Mouse (Mus musculus): ENCODE results near the gene Trim71. TPM values are rescaled to one million over a fixed set of nuclear protein-coding genes. Genes with fewer than 3 reads are reported as not detected.
"Not testable (repeated sequence)": the region's sequence is repeated elsewhere in the genome, so short reads cannot be mapped to it uniquely, and the experiment has no call there.

Gene Trim71
- polyA plus RNA-seq, 1 experiment: not detected

DNA sequence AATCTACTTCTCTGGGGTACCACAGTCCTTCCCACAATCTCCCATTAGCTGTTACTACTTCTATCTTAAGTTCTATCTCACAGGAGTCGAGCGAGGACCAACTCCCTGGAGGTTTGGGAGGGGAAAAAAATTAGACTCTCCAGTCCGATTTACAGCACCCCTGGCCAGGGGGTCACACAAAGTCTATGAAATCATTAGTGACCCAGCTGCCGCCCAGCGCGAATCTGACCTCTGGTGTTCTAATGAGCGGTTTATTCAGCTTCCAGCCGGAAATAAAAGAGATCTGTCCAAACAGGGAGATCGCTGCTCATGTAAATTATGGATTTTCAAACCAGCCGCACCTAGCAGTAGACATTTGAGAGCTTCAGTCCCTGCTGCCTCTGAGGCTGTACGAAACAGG lies 32.9 kb downstream of the Trim71 start:
- 61% methylated on average over 11 of the region's 11 CpGs for WGBS
- DNase-seq (ENCODE audit: low read depth, low spot score): no peak

DNA sequence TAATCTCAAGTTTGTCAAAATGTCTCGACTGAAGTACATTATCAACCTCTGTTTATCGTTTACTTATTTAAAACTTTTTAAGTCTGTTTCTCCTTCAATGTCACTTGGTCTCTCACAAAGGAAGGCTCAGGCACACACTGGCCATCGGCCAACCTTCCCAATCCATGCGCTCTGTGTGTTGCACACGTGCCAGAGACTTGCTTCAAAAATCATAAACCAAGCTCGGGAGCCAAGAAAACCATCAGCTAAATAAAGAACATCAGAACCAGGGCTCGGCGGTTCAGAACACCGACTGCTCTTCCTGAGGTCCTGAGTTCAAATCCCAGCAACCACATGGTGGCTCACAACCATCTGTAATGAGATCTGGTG lies 35.5 kb downstream of the Trim71 start:
- DNase-seq (ENCODE audit: low read depth, low spot score): no peak

DNA sequence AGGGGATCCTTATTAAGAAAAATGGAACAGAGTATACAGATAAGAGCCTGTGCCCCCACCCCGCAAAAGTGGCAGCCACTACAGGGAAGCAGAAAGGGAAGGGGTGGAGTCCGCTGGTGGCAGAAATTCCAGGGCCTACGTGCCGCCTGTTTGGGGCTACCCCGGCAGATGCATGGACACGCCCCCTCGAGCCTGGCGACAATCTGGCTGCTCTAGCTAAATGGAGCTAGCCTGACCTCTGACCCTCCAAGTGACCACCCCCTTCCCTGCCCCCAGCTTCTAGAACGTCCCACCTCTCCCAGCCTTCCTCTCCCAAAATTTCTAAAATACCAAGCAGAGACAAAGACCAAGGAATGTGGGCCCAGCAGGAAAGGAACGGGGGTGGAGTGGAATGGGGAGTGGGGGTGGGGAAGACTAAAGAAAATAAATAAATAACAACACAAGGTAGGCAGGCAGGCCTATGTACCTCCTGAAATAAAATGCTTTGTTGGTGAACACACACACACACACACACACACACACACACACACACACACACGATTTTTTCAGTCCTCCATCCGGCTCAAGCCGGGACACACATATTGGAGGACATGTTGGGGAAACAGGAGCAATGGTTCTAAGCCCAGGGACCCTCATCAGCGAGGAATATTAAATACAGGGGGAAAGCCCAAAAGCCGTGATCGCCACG lies 36.0 kb downstream of the Trim71 start:
- WGBS: 42% methylated on average over 17 of the region's 17 CpGs
- DNase-seq (ENCODE audit: low read depth, low spot score): no peak

More for the DNA sequence above, 35.5 kb downstream of the Trim71 start:
- WGBS: 38% methylated on average over 9 of the region's 9 CpGs

DNA sequence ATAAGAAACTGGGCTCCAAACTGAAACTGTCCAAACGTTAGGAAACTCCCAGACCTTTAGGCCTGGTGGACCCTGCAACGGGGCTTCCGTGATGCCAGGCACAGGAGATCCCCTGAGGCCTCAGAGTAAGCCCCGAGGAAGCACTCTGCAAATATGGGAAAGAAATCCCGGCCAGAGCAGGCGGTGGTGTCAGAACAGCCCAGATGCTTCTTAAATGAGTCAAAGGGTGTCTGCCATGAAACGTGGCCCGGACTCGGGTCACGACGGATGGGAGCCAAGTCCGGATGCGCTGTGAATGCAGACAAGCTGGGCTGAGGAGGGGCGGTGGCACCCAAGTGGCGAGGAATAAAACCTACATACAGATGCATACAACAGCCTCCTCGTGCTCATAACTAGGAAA lies 37.1 kb downstream of the Trim71 start:
- no peak for DNase-seq (ENCODE audit: low read depth, low spot score)
- WGBS: 8% methylated on average over 16 of the region's 16 CpGs

DNA sequence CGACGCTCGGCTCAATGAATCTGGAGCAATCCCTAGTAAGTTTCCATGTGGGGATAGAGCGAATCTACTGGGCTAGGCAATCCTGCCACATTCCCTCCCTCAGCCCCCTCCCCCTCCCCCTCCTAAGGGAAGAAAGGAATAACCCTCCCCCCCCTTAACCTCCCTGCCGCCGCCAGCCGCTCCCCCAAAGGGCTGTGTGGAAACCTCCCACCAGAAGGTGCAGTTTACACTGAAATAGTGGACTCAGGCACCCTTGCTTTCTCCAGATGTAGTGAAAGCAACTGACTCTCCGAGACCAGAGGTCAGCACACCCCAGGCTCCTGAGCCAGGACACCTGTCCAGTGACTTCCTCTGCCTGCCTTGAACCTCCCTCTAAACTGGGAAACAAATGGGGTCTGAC lies 37.6 kb downstream of the Trim71 start:
- DNase-seq (ENCODE audit: low read depth, low spot score): no peak
- WGBS: 52% methylated on average over 8 of the region's 8 CpGs

DNA sequence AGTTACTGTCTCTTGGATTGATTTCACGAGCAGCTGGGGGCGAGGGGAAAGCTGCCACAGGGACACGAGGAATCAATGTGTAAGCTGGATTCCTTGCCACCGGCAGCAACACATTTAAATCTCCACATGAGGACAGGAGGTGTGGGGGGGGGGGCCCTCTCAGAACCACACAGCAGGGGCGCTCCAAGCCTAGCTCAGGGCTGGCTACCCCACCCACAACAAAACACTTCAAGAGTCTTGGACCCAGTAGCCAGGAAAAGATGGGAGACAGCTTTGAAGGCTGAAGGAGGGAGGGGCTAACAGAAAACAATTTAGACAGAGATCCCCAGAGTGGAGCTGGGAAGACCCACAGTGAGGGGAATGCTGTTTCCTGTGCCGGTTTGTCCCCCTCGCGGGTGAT lies 38.3 kb downstream of the Trim71 start:
- 53% methylated on average over 8 of the region's 8 CpGs for WGBS
- no peak for DNase-seq (ENCODE audit: low read depth, low spot score)

DNA sequence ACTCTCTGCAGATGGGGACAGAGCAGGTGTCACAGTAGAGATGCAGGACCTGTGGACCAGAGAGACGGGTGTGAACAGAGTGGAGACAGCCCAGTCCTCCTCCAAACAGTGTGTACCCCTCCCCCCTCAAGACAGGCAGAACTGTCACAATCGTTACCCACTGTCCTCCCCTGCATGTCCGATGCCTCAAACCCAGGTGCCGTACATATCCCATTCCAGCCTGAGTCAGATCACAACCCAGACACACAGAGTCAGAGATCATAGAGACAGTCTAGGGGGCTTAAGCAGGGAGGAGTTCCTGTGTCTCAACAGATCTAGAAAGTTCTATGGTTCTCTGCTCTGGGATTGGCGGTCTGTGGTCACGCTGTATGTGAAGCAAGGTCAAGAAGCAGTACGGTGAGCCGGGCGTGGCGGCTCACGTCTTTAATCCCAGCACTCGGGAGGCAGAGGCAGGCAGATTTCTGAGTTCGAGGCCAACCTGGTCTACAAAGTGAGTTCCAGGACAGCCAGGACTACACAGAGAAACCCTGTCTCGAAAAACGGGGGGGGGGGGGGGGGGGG lies 39.0 kb downstream of the Trim71 start:
- 77% methylated on average over 15 of the region's 15 CpGs for WGBS
- no peak for DNase-seq (ENCODE audit: low read depth, low spot score)

DNA sequence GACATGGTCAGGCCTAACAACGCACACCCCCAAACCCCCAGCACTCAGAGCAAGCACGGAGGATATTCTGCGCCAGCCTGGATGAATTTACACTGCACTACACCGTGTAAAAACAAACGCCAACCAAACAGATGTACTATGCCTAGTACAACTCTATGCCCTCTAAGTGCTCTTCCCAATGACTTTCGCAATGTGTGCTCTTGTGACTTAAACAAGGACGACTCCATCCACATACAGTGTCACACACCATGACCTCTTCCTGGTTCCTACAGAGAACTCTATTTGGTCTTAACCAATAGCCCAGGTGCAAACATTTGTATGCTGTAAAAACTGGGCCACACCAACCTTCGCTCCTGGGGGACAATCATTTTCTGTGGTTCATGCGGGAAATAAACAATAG lies 41.7 kb downstream of the Trim71 start:
- 50% methylated on average over 9 of the region's 9 CpGs for WGBS
- DNase-seq (ENCODE audit: low read depth, low spot score): no peak

DNA sequence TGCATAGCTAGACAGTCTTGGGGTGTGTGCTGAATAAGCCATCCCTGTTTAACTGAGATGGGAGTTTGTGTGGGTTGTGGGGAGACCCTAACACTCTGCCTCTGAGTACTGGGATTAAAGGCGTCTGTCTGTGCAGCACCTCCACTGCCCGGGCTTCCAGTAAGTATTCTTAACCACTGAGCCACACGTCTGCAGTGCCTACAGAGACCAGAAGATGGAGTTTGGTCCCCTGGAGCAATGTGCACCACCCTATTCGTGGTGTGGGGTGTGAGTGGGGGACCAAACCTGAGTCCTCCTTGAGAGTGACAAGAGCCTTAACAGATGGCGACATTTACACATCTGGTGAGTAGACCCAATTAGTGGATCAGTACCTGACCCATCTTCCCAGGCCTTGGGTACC lies 42.1 kb downstream of the Trim71 start:
- WGBS: 63% methylated on average over 5 of the region's 5 CpGs
- DNase-seq (ENCODE audit: low read depth, low spot score): no peak

DNA sequence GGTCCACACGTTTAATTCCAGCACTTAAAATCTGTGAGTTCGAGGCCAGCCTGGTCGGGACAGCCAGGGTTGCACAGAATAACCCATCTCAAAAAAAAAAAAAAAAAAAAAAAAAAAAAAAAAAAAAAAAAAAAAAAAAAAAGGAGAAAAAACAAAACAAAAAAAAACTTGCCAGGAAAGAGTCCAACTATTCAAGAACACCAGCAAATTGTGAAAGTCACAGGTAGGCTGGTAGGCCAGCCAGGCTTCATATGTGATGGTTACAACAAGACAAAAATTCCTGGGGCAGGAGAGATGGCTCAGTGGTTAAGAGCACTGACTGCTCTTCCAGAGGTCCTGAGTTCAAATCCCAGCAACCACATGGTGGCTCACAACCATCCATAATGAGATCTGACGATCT lies 43.6 kb downstream of the Trim71 start:
- DNase-seq (ENCODE audit: low read depth, low spot score): not testable (repeated sequence)
- WGBS: 74% methylated on average over 4 of the region's 4 CpGs

DNA sequence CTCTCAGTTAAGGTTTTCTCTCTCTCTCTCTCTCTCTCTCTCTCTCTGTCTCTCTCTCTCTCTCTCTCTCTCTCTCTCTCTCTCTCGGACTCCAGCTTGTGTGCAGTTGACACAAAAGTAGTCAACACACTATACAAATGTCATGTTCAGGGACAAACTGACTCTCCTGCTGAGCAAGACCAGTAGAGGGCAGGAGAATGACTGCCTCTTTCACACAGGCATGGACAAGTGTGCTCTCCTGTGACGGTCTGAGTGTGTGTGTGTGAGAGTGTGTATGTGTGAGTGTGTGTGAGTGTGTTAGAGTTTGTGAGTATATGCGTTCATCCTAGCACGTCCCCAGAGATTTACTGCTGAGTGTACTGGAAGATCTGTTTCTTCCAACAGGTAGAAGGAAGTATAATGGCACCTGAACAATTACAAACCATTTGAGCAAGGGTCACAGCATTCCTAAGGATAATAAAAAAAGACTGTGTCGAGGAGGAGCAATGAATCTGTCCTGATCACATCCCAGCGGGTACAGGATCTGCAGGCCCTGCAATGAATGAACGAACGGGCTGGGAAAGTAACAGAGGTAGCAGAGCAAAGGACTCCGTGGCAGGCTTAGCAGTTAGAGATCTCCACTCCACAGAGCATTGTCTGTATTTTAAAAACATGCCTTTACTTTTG lies 45.2 kb downstream of the Trim71 start:
- WGBS: 28% methylated on average over 9 of the region's 9 CpGs
- peak; percentile 18 for DNase-seq (ENCODE audit: low read depth, low spot score)

DNA sequence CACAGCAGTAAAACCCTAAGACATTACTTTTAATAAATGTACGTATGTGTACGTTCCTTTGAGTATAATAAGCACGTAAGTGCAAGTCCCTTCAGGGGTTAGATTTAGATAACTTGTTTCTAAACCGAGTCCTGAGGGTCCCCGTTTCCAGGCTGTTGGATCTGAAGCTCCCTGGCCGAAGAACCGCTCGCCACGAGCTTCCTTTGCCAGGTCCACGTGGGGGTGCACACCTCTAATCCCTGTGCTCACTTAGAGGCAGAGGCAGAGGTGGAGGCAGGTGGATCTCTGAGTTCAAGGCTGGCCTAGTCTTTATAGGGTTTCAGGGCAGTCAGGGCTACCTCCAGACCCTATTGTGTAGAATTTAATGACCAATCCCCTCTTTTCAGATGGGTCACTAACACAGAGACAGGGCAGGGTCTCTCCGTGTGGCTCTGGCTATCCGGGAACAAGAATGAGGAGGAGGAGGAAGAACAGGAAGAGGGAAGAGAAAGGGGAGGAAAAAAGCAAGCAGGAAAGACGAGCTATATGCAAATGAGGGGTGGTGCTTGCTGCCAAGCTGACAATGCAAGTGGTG lies 46.2 kb downstream of the Trim71 start:
- no peak for DNase-seq (ENCODE audit: low read depth, low spot score)
- WGBS: 67% methylated on average over 13 of the region's 13 CpGs

DNA sequence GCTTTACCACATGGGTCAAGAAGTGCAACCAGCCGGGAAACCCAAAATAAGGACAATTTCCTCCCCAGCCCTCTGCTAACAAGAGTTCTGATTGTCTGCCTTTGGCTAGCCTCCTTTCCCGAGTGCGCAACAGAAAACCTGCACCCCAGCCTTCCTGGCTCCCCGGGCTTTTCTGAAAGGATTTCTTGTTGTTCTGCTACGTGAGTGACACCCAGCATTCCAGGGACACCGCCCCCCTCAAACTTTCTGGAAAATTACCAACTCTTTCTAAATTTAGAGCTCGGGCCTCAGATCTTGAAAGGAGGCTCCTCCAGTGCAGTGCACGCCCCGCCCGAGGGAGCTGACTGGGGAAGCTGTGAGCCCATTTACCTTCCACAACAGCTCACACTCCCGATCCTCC lies 48.8 kb downstream of the Trim71 start, which contains the start of gene C130032M10Rik:
Gene C130032M10Rik (plus strand): TSS at position 334 of the 400 bp plus-strand sequence.
- DNase-seq (ENCODE audit: low read depth, low spot score): no peak
- WGBS: 40% methylated on average over 11 of the region's 11 CpGs

DNA sequence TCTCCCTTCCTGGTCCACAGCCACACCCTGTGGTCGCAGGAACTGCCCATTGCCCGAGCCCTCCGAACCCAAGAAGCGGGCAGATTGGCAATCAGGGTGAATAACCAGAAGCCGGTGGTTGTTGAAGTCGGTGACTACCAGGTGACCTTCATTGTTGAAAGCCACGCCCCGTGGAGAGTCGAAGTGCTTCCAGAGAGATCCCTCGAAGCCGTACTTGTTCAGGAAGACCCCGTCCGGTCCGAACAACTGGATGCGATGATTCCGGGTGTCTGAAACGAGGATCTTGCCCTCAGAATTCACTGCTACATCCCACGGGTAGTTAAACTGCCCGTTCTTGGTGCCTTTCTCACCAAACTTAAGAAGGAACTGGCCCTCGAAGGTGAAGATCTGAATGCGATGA lies 51.3 kb downstream of the Trim71 start:
- WGBS: 98% methylated on average over 21 of the region's 21 CpGs
- DNase-seq (ENCODE audit: low read depth, low spot score): no peak

DNA sequence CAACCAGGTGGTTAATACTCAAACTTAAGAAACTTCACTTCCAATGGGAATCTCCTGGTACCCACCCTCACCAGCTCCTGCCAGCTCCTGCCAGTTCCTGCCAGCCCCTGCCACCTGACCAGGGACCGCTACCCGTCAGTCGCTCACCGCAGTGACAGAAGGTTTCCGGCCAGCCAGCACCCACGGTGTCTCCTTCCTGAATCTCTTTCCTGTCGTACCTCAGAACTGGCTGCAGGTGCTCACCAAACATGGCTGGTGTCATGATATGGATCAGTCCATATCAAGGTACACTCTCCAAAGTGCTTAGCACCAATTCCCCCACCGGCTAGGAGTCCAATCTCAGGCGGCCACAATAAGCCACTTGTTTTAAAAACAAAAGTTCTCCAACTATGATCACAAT lies 54.4 kb downstream of the Trim71 start:
- 90% methylated on average over 9 of the region's 9 CpGs for WGBS
- no peak for DNase-seq (ENCODE audit: low read depth, low spot score)

DNA sequence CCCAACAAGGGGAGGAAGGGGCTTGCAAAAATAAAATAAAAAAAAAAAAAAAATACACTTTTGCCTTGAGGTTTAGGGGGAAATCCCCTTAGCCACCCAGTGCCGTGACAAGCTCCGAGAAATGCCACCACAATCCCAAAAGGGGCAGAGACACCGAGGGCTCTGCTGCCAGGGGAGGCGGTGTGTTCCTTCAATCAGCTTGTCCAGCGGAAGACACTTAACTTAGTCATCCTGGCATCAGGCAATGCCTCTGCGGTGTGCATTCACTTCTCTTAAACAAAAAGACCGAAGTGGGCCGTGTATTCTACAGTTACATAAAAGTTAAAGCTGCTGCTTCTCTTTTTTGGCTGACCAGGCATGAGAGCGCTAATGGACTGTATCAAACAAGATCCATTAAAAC lies 56.7 kb downstream of the Trim71 start:
- WGBS: 84% methylated on average over 9 of the region's 9 CpGs
- no peak for DNase-seq (ENCODE audit: low read depth, low spot score)

DNA sequence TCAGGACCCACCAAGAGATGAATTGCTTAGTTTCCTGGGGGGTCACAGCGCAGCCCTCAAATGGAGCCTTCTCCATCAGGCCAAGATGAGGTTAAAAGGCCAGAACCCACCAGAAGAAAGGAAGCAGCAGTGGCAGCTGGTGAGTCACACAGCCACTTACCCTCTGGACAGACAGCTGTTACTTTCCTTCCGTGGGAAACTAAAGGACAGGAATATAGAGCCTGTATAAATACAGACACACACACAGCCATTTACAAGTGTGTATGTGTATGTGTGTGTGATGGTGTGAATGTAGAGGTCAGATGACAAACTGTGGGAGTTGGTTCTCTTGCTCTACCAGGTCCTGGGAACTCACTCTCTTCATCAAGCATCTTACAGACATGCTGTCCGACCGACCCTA lies 57.6 kb downstream of the Trim71 start:
- no peak for DNase-seq (ENCODE audit: low read depth, low spot score)
- 62% methylated on average over 4 of the region's 4 CpGs for WGBS

DNA sequence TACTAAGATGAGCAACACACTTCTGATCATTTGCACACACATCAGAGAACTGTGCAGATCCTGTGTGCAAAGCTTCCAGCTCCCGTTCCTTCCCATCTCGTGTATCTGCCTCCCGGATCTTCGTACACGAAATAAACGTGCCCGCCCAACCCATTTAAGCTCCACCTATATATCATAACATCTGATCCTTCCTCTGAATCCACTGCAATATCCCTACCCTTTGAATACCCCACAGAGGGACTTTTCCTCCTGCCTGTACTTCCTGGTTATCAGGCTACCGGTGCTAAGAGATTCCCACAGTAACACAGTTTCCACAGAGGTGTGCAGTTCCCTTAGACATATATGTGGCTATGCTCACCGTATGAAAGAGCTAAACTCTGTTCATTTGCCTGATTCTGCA lies 59.4 kb downstream of the Trim71 start, which contains the start of gene Ccr4:
Gene Ccr4 (minus strand): TSS at position 101 of the 400 bp plus-strand sequence.
- no peak for DNase-seq (ENCODE audit: low read depth, low spot score)
- 35% methylated on average over 9 of the region's 9 CpGs for WGBS

DNA sequence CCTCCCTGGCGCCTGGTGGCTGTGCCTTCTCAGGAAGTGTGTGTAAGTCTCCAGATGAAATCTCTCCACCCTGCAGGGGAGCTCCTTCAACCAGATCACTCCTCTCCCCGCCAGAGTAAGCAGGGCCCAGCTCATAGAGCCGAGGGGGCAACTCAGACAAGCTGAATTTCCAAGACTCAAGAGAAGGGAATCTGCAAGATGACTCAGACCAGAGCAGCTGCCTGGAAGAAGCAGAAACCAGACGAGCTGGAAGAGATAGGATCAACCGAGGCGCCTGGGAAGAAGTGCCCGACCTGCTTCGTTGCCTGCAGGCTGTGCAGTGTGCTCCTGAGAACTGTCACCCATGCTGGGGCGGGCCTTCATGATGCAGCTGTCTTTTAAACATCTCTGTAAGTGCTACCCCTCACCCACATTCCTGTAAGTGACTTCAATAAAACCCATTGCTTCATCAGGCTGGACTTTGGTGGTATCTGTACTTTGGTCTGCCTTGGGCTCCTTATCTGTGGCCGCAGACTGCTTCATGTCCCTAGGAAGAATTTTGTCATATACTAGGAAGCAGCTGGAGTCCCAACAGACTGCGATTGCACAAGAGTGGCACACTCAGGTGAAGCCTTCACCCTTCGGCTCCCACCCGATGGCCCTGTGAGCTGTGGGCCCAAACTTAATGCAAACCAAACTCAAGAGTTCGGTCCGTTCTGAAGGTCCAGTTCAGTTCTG lies 61.3 kb downstream of the Trim71 start:
- WGBS: 60% methylated on average over 15 of the region's 15 CpGs
- DNase-seq (ENCODE audit: low read depth, low spot score): no peak

DNA sequence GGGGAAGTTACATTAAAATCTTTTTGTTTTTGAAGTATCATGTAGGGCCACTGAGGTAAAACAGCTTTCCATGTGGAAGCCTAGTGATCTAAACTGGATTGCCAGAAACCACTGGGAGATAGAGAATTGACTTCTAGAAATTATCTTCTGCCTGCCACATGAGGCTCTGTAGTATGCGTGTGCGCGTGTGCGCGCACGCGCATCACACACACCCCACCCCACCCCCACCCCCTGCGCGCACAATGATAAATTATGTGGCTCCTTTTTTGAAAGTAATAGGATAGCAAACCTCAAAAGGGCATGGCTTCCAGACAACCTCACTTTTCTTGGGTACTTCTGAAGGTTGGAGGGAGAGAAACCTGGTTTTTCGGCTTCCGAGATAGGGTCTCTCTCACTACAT lies 62.3 kb downstream of the Trim71 start:
- WGBS: 98% methylated on average over 11 of the region's 11 CpGs
- DNase-seq (ENCODE audit: low read depth, low spot score): no peak

Data from large intestine, adult 2 months (tissue).